Mouse (Mus musculus) liver, embryonic 11.5 days (tissue): Measurements from ENCODE around the gene Hs3st4. TPM values are rescaled to one million over a fixed set of nuclear protein-coding genes. Genes with fewer than 3 reads are reported as not detected.

Experiments
- ATAC-seq: fragments of 200-750 bp; cut with Nextera tagmentation; replicated peaks from 2 replicates; pipeline ENCODE4 v1.8.0; 2017; ENCODE audit warnings: moderate number of reproducible peaks, mild to moderate bottlenecking, moderate TSS enrichment, moderate library complexity; ENCODE audit not compliant: low FRiP score
- DNase-seq: peaks from one replicate; pipeline ENCODE4 v3.0.0-alpha.2; 2017; ENCODE audit warnings: low spot score
- H3K27ac ChIP-seq: fragments of 300-500 bp; sonication (generic); 2 replicates; pipeline ENCODE4 v1.5.1; 2014; ENCODE audit warnings: mild to moderate bottlenecking, low read depth, low read length, control low read depth
- H3K27me3 ChIP-seq: fragments of 300-500 bp; sonication (generic); replicated peaks from 2 replicates; pipeline ENCODE4 v1.6.1; 2014; ENCODE audit warnings: low read length, mixed read lengths; ENCODE audit not compliant: control insufficient read depth, insufficient read depth
- H3K36me3 ChIP-seq: fragments of 300-500 bp; sonication (generic); 2 replicates; pipeline ENCODE4 v1.6.1; 2014; ENCODE audit warnings: mild to moderate bottlenecking, low read length, moderate library complexity, mixed read lengths; ENCODE audit not compliant: control insufficient read depth, insufficient read depth
- H3K4me1 ChIP-seq: fragments of 300-500 bp; sonication (generic); replicated peaks from 2 replicates; pipeline ENCODE4 v1.6.1; 2014; ENCODE audit warnings: low read length, mixed read lengths; ENCODE audit not compliant: control insufficient read depth, insufficient read depth
- H3K4me2 ChIP-seq: fragments of 300-500 bp; sonication (generic); 2 replicates; pipeline ENCODE4 v1.6.1; 2014; ENCODE audit warnings: mild to moderate bottlenecking, control low read depth, moderate library complexity
- H3K4me3 ChIP-seq: fragments of 300-500 bp; sonication (generic); 2 replicates; pipeline ENCODE4 v1.5.1; 2014; ENCODE audit warnings: low read depth, low read length, control low read depth
- H3K9ac ChIP-seq: fragments of 300-500 bp; sonication (generic); 2 replicates; pipeline ENCODE4 v1.6.1; 2014; ENCODE audit warnings: low read depth, low read length, control low read depth
- H3K9me3 ChIP-seq: fragments of 300-500 bp; sonication (generic); 2 replicates; pipeline ENCODE4 v1.6.1; 2016; ENCODE audit warnings: low read length, inconsistent platforms, mixed read lengths; ENCODE audit not compliant: control insufficient read depth
- polyA plus RNA-seq: library from polyadenylated mRNA; unstranded; fragments of >200 nt; fragmentation: Nextera tagmentation; extraction: Ambion mirVana; gene quantifications from 2 replicates; pipeline ENCODE4 v1.2.1, GENCODE M21; 2014

The Hs3st4 gene
- polyA plus RNA-seq, 1 experiment from 2014 or later, result 0.07 TPM

- Histone ChIP-seq H3K9me3 (no peaks in the 10 kb centered on the region), H3K36me3 (no peaks in the 10 kb centered on the region), H3K27ac (no peak overlapping the region), H3K27me3 (no peaks in the 10 kb centered on the region), H3K4me3 (no peak overlapping the region), H3K9ac (no peak overlapping the region), H3K4me1 (no peaks in the 10 kb centered on the region), H3K4me2 (no peak overlapping the region)
- no peak for DNase-seq
- ATAC-seq, result no peak
Measured at GRCm38 (mm10) chr7:124399184-124399583, 416.5 kb downstream of the Hs3st4 start.

- no peak overlapping the region for H3K27ac ChIP-seq
- H3K27me3 ChIP-seq, result no peaks in the 10 kb centered on the region
- no peak overlapping the region for H3K4me3 ChIP-seq
- no peaks in the 10 kb centered on the region for H3K4me1 ChIP-seq
- DNase-seq (no peak), ATAC-seq (no peak)
- no peaks in the 10 kb centered on the region for H3K36me3 ChIP-seq
- no peaks in the 10 kb centered on the region for H3K9me3 ChIP-seq
- no peak overlapping the region for H3K4me2 ChIP-seq
- H3K9ac ChIP-seq, result no peak overlapping the region
Measured at GRCm38 (mm10) chr7:124426951-124427350, 444.3 kb downstream of the Hs3st4 start.
